Mouse (Mus musculus): ENCODE results near the gene D130040H23Rik. TPM values are rescaled to one million over a fixed set of nuclear protein-coding genes. Genes with fewer than 3 reads are reported as not detected.

D130040H23Rik gene
- total RNA-seq (2023): 10 to 100 TPM; 19.8 to 22.6 TPM

DNA sequence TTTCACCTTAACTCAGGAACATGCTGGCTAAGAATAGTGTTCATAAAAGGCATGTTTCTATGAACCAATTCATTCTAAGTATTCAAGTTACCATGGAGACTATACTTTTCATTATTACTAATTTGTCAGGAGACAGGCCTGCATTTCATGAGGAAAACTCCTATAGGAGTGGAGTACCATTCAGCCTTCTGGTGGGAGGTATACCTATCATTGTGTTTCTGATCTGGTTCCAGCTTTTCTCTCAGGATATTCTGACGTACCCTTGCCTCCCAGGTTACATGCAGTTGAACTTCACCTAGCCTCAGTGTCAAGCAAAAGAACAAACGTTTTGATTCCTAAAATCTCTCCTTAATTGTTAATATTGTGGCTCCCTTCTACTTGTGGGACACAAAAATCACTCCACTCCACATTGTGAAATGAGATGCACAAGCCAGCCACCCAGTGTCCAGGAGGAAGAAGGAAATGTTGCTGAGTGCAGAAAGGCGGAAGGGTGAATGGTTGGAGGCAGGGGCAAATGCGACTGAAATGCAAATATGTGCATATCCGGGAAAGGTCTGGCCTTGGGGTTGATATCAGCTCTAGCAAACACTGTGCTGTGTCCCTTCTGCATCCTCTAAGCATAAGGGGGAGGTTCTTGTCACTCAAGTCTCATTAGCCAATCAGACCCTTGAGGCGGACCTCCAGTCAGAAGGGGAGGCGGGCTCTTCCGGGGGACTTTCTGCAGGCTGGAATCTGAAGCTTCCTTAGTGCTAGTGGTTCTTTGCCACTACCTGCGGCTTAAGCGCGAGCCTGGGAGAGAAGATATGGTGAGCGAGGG lies at the start of gene D130040H23Rik:
D130040H23Rik (plus strand) TSS at position 695 of the 817 bp plus-strand sequence.

Other genes starting within 250 kb of the D130040H23Rik start
- gene Zfp930, start 62.0 kb upstream of the D130040H23Rik start, total RNA-seq (2023): 10 to 100 TPM; 11.2 to 11.6 TPM
- gene Gm9495, start 182.5 kb downstream of the D130040H23Rik start, total RNA-seq (2023): not detected

Measured in T-cell, adult 66 days (primary cell).